Mouse (Mus musculus): Measurements from ENCODE around the gene A030005L19Rik. TPM values are rescaled to one million over a fixed set of nuclear protein-coding genes. Genes with fewer than 3 reads are reported as not detected.
"Not testable (repeated sequence)": the region's sequence is repeated elsewhere in the genome, so short reads cannot be mapped to it uniquely, and the experiment has no call there.

The A030005L19Rik gene
- total RNA-seq (2021): under 1 TPM; 0.39 to 0.68 TPM
- long read RNA-seq, experiment 1: 0 reads
- long read RNA-seq, experiment 2: 0 reads

GRCm38 (mm10) chr1:82913025-82913424, at the start of gene A030005L19Rik:
TSS of gene A030005L19Rik (plus strand) at chr1:82913325.
- no peak for DNase-seq (ENCODE audit: low spot score in 2 of 2)

- no peak for DNase-seq (ENCODE audit: low spot score in 2 of 2)
Observed at GRCm38 (mm10) chr1:82870202-82870601, 42.9 kb upstream of the A030005L19Rik start.

GRCm38 (mm10) chr1:82879172-82879571, 34.0 kb upstream of the A030005L19Rik start:
- no peak for DNase-seq (ENCODE audit: low spot score in 2 of 2)

GRCm38 (mm10) chr1:82880196-82880595, 32.9 kb upstream of the A030005L19Rik start:
- no peak for DNase-seq (ENCODE audit: low spot score in 2 of 2)

DNA sequence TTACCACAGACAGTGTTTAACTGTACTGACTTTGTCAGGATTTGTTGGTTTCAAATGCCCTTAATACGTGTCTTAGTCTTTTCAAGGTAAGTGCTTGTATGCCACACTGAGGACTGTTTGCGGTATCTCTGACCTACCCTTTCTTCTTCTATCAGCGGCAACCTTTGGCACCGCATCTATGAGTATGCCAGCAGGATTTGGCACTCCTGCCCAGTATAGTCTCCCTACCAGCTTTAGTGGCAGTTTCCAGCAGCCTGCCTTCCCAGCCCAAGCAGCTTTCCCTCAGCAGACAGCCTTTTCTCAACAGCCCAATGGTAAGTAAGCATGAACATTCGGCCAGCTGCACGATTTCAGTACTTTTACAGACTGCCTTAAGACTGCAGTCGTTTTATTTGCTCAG, 19.9 kb upstream of the A030005L19Rik start:
- no peak for DNase-seq (ENCODE audit: low spot score in 2 of 2)

DNA sequence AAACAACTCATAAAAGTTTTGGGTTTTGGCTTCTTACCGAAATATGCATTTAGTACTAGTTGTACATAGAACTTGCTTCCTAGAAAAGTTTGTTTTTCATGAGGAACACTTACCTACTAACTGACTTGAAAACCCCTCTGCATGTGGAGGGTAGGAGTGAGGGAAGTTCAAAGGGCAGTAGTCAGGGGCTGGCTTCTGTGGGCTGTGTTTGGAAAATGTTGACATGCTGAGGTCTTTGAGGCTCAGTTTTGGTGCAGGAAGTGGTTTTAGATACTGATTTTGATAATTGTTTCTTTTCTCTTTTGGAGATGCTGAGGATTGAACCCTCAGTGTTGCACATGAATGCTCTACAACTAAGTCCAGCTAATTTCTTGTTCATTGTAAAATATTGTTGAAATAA, 12.6 kb upstream of the A030005L19Rik start:
- no peak for DNase-seq (ENCODE audit: low spot score in 2 of 2)

- no peak for DNase-seq (ENCODE audit: low spot score in 2 of 2)
Observed at GRCm38 (mm10) chr1:82901201-82901600, 11.9 kb upstream of the A030005L19Rik start.

DNA sequence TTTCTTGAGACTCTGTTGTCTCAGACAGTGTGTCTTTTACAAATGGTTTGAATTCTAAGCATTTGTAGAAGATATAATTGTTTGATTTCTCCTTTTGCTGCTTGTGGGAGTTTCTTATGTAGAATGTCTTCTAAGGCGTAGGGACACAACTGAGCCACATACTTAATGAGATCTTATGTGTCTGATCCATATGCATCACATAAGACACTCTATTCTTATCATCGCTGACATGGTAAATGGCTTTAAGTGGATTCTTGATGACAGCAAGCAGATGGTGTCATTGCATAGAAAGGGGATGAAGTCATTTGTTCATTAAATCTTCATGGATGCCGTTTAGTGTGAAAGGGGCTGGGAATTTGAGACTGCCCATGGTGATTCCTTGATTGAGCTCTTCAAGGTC, 7.2 kb upstream of the A030005L19Rik start:
- no peak for DNase-seq (ENCODE audit: low spot score in 2 of 2)

- DNase-seq (ENCODE audit: low spot score in 2 of 2): not testable (repeated sequence)
Observed at GRCm38 (mm10) chr1:82913434-82913833, 309 bp downstream of the A030005L19Rik start.

DNA sequence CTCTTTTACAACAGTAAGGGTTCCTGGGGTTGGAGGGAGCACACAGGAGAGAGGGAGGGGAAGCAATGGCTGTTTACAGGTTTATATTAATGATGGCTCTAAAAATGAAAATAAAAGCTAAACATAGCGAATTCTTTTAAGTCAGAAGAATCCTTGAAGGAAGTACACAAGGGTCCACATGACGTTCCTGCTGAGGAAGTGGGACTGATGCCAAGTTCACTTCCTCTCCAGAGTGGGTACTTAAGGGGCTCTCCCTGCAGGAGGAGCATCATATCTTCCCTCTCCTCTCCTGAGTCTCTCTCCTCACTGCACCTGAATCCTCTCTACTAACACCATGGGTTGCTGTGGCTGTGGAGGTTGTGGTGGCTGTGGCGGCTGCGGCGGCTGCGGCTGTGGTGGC, 11.5 kb downstream of the A030005L19Rik start, which contains the start of gene A030014E15Rik:
Gene A030014E15Rik, plus strand, starts transcription at position 268 of the 400 bp plus-strand sequence.
- no peak for DNase-seq (ENCODE audit: low spot score in 2 of 2)

DNA sequence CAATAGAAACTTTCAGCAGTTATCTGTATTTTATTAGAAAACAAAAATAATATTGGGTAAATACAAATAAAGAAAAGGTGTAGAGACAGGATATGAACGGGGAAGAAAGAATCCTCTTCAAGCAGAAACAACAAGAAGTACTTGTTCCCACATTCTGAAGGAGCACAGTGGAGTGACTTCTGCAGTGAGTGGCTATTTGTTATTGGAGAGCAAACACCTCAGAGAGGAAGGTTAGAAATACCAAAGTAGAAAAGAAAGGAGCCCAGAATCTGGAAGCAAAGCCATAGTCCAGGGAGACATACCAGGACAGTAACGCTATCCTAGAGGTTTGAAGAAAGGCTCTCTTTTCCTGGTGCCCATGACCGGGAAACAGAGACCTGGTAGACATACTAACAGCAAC, 17.4 kb downstream of the A030005L19Rik start:
- DNase-seq (ENCODE audit: low spot score in 2 of 2): not testable (repeated sequence)

GRCm38 (mm10) chr1:82931326-82931725, 18.2 kb downstream of the A030005L19Rik start, which contains the start of gene Gm6217:
TSS of gene Gm6217 (minus strand) at chr1:82931399.
- DNase-seq (ENCODE audit: low spot score in 2 of 2): not testable (repeated sequence)

DNA sequence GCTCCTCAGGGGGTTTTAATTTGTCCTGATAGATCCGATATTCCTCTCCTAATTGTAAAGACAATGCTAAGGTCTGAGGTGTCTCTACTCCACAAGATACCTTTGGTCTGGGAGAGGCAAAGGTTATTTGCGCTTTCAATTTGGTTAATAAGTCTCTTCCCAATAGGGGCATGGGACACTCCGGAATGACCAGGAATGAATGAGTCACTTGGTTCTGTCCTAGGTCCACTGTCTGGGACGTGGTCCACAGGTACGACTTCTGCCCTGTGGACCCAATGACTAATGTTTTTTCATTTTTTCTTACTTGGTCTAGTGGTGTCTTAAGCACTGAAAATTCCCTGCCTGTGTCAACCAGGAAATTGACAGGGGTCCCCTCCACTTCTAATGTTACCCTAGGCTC, 25.5 kb downstream of the A030005L19Rik start:
- no peak for DNase-seq (ENCODE audit: low spot score in 2 of 2)

DNA sequence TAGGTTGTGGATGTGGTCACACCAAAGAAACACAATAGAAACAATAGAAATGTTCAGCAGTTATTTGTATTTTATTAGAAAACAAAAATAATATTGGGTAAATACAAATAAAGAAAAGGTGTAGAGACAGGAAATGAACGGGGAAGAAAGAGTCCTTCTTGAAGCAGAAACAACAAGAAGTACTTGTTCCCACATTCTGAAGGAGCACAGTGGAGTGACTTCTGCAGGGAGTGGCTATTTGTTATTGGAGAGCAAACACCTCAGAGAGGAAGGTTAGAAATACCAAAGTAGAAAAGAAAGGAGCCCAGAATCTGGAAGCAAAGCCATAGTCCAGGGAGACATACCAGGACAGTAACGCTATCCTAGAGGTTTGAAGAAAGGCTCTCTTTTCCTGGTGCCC, 29.4 kb downstream of the A030005L19Rik start:
- not testable (repeated sequence) for DNase-seq (ENCODE audit: low spot score in 2 of 2)

DNA sequence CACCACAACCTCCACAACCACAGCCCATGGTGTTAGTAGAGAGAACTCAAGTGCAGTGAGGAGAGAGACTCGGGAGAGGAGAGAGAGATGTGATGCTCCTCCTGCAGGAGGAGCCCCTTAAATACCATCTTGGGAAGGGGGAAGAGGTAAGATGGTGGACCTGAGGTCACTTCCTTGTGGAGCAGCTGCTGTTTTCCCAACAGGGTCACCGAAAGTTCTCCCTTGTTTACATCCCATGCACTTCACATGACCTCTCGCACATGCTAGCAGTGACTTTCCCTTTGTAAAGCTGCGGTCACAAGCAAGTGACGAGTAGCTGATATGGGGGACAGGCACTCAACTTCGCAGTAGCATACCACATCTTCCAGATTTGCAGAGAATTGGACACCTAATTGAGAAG, 30.2 kb downstream of the A030005L19Rik start, which contains the start of gene A030003K21Rik:
Gene A030003K21Rik, minus strand, starts transcription at position 94 of the 400 bp plus-strand sequence.
- not testable (repeated sequence) for DNase-seq (ENCODE audit: low spot score in 2 of 2)

DNA sequence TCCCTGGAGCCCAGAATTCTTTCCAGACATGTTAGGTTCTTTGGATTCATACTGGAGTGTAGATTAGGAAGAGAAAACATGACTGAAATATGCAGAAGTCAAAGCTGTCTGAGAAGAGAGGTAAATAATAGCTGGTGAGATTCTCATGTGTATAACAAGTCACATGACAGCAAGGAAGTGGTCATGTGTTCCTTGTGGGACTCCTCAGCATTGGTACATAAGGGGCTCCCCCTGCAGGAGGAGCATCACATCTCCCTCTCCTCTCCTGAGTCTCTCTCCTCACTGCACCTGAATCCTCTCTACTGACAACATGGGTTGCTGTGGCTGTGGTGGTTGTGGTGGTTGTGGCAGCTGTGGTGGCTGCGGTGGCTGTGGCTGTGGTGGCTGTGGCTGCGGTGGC, 32.9 kb downstream of the A030005L19Rik start:
- DNase-seq (ENCODE audit: low spot score in 2 of 2): not testable (repeated sequence)

- DNase-seq (ENCODE audit: low spot score in 2 of 2): no peak
Observed at GRCm38 (mm10) chr1:82948601-82949000, 35.5 kb downstream of the A030005L19Rik start.

DNA sequence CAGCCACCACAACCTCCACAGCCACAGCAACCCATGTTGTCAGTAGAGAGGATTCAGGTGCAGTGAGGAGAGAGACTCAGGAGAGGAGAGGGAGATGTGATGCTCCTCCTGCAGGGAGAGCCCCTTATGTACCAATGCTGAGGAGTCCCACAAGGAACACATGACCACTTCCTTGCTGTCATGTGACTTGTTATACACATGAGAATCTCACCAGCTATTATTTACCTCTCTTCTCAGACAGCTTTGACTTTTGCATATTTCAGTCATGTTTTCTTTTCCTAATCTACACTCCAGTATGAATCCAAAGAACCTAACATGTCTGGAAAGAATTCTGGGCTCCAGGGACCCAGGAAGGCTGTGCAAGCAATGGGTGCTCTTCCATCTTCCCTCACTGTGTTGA, 42.8 kb downstream of the A030005L19Rik start, which contains the start of gene Gm7544:
Gene Gm7544, minus strand, starts transcription at position 101 of the 400 bp plus-strand sequence.
- not testable (repeated sequence) for DNase-seq (ENCODE audit: low spot score in 2 of 2)

DNA sequence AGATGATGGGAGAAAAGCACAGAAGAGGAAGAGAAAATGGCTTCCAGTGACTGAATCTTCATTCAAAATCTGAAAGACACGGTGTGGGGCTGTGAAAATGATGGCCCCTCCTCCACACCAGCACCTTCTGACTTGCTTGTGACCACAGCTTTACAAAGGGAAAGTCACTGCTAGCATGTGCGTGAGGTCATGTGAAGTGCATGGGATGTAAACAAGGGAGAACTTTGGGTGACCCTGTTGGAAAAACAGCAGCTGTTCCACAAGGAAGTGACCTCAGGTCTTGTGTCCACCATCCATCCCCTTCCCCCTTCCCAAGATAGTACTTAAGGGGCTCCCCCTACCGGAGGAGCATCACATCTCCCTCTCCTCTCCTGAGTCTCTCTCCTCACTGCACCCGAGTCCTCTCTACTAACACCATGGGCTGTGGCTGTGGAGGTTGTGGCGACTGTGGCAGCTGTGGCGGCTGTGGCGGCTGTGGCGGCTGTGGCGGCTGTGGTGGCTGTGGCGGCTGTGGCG, 46.8 kb downstream of the A030005L19Rik start, which contains the start of gene Gm47955:
Gene Gm47955, plus strand, starts transcription at position 417 of the 516 bp plus-strand sequence.
- no peak for DNase-seq (ENCODE audit: low spot score in 2 of 2)
